Mouse (Mus musculus): ENCODE data around the gene Hspa1a.

- TF ChIP-seq CTCF (IDR thresholded peaks at IDR 0.05; ENCODE audit: low read depth, low read length) = no peak
- TF ChIP-seq POLR2A (IDR thresholded peaks at IDR 0.05; ENCODE audit: insufficient read depth, low read length) = peak; percentile 63
Observed at GRCm38 (mm10) chr17:35000717-35001451, 28.9 kb upstream of the Hspa1a start, which contains the start of gene Vars.

Measured in ES-Bruce4 (cell line).